Mouse (Mus musculus) limb, embryonic 14.5 days (tissue): ENCODE results near the gene Camta1. TPM values are rescaled to one million over a fixed set of nuclear protein-coding genes. Genes with fewer than 3 reads are reported as not detected.

Experiments used
- ATAC-seq: fragments of 200-750 bp; cut with Nextera tagmentation; 2 replicates; pipeline ENCODE4 v1.8.0; 2017; ENCODE audit warnings: low read depth, moderate number of reproducible peaks, moderate TSS enrichment; ENCODE audit not compliant: low FRiP score
- DNase-seq: peaks from one replicate; pipeline ENCODE4 v3.0.0-alpha.2; 2015; ENCODE audit warnings: low spot score
- H3K27ac ChIP-seq: fragments of 300-500 bp; sonication (generic); replicated peaks from 2 replicates; pipeline ENCODE4 v1.5.1; 2014; ENCODE audit warnings: low read depth, mild to moderate bottlenecking, low read length, moderate library complexity, mixed read lengths
- H3K27me3 ChIP-seq: fragments of 300-500 bp; sonication (generic); 2 replicates; pipeline ENCODE4 v1.6.1; 2014; ENCODE audit warnings: low read length, mixed read lengths; ENCODE audit not compliant: control insufficient read depth, insufficient read depth
- H3K36me3 ChIP-seq: fragments of 300-500 bp; sonication (generic); 2 replicates; pipeline ENCODE4 v1.6.1; 2014; ENCODE audit warnings: mild to moderate bottlenecking, low read length, moderate library complexity, mixed read lengths; ENCODE audit not compliant: control insufficient read depth, insufficient read depth
- H3K4me1 ChIP-seq: fragments of 300-500 bp; sonication (generic); 2 replicates; pipeline ENCODE4 v1.6.1; 2014; ENCODE audit warnings: antibody characterized with exemption, low read length, mixed read lengths; ENCODE audit not compliant: control insufficient read depth, insufficient read depth
- H3K4me2 ChIP-seq: fragments of 300-500 bp; sonication (generic); replicated peaks from 2 replicates; pipeline ENCODE4 v1.6.1; 2014; ENCODE audit warnings: low read depth, mild to moderate bottlenecking, low read length, moderate library complexity; ENCODE audit not compliant: severe bottlenecking
- H3K4me3 ChIP-seq: fragments of 300-500 bp; sonication (generic); replicated peaks from 2 replicates; pipeline ENCODE4 v1.5.1; 2014; ENCODE audit warnings: low read length
- H3K9ac ChIP-seq: fragments of 300-500 bp; sonication (generic); 2 replicates; pipeline ENCODE4 v1.6.1; 2014; ENCODE audit warnings: mild to moderate bottlenecking, low read depth, low read length, moderate library complexity; ENCODE audit not compliant: severe bottlenecking
- H3K9me3 ChIP-seq: fragments of 300-500 bp; sonication (generic); 2 replicates; pipeline ENCODE4 v1.6.1; 2016; ENCODE audit warnings: low read length; ENCODE audit not compliant: control insufficient read depth
- POLR2A ChIP-seq: fragments of 200-500 bp; IDR thresholded peaks from 2 replicates; pipeline ENCODE4 v1.8.0; 2012; ENCODE audit warnings: inconsistent platforms, mild to moderate bottlenecking, moderate library complexity, borderline replicate concordance; ENCODE audit not compliant: insufficient read depth, insufficient read length; ENCODE audit errors: extremely low read depth
- WGBS: fragments of 180-500 bp; shearing (Covaris S2); extraction: QIAGEN DNeasy Blood & Tissue Kit; methylation state at CpG from one replicate; pipeline ENCODE4 v1.1.7; 2014; 5-methylcytosine and 5-hydroxymethylcytosine counted together
- polyA plus RNA-seq, 2 experiments: library from polyadenylated mRNA; depleted of rRNA in 1 of 2; stranded (reverse) in 1 of 2; unstranded in 1 of 2; fragments of >200 nt; fragmentation: Nextera tagmentation in 1 of 2; extraction: Ambion mirVana in 1 of 2; gene quantifications; 2 replicates each; pipeline versions ENCODE4 v1.2.1 to v1.2.3; 2012 to 2014

The Camta1 gene
- polyA plus RNA-seq, 2 experiments: 28.6 to 78.8 TPM

GRCm38 (mm10) chr4:151237501-151237900 lies 624.2 kb downstream of the Camta1 start:
- Histone ChIP-seq H3K4me1 (no peaks in the 10 kb centered on the region), H3K36me3 (no peaks in the 10 kb centered on the region), H3K27me3 (no peaks in the 10 kb centered on the region), H3K9me3 (no peaks in the 10 kb centered on the region), H3K4me3 (no peak overlapping the region), H3K4me2 (no peak overlapping the region), H3K9ac (no peak overlapping the region), H3K27ac (no peak overlapping the region)
- 34% methylated on average over 3 of the region's 3 CpGs for WGBS
- ATAC-seq (no peak), DNase-seq (no peak)
- no peak for TF ChIP-seq POLR2A

DNA sequence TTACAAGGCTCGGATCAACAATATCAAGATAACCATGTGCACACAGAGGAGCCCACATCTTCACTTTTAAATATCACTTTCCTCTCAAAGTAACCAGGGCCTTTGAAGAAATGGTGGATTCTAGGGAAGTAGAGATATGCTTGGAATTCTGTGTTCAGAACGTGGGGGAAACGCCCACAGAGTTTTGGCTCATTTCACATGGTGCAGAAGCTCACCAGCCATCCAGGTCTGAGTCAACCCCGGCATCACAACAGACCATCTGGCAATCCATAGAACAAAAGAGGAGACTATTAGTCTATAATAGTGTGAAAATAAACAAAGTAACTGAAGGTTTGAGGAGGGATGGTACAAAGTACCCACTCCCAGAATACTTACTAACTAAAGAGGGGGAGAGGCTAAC lies 626.7 kb downstream of the Camta1 start:
- WGBS: 67% methylated on average over 4 of the region's 4 CpGs
- ATAC-seq (no peak), DNase-seq (no peak)

DNA sequence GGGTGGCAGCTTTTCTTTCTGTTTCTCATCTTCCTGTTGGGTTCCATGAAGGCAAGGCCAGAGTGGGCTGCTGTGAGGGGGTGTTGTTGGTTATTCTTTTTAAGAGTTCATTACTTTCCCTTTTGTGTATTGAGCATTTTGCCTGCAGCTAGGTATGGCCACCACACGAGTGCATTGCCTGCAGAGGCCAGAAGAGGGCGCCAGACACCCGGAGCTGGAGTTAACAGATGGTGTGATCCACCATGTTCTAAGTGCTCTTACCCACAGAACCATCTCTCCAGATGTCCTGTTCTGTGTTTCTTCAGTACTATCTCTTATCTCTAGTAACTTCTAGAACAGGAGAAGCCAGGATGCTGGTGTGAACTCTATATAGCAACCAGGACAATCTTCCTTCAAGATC lies 629.6 kb downstream of the Camta1 start:
- WGBS: 81% methylated on average over 3 of the region's 3 CpGs
- Histone ChIP-seq H3K27me3 (no peaks in the 10 kb centered on the region), H3K27ac (no peak overlapping the region), H3K4me3 (no peak overlapping the region), H3K4me1 (no peaks in the 10 kb centered on the region), H3K4me2 (no peak overlapping the region), H3K9me3 (no peaks in the 10 kb centered on the region), H3K36me3 (no peaks in the 10 kb centered on the region), H3K9ac (no peak overlapping the region)
- DNase-seq (no peak), ATAC-seq (no peak)
- no peak for TF ChIP-seq POLR2A

More for the DNA sequence above, 626.7 kb downstream of the Camta1 start:
- TF ChIP-seq POLR2A: no peak
- no peaks in the 10 kb centered on the region for H3K4me1 ChIP-seq
- H3K27me3 ChIP-seq: no peaks in the 10 kb centered on the region
- H3K4me3 ChIP-seq: no peak overlapping the region
- H3K36me3 ChIP-seq: no peaks in the 10 kb centered on the region
- no peak overlapping the region for H3K27ac ChIP-seq
- no peak overlapping the region for H3K9ac ChIP-seq
- no peaks in the 10 kb centered on the region for H3K9me3 ChIP-seq
- H3K4me2 ChIP-seq: no peak overlapping the region

DNA sequence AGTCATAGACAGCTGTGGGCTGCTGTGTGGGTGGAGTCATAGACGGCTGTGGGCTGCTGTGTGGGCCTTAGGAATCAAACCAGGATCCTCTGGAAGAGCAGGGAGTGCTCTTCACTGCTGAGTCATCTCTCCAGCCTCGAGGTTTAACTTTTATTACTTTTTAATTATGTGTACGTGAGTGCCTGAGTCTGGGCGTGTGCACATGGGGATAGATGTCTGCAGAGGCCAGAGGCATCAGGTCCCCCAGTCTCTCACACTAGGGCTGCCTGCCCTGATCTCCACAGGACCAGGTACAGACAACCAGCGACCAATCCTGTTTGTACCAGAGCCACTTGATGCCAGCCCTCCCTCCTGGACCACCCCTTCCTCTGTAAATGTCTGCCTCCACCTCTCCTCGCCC lies 632.6 kb downstream of the Camta1 start:
- Histone ChIP-seq H3K27ac (no peak overlapping the region), H3K9me3 (no peaks in the 10 kb centered on the region), H3K27me3 (no peaks in the 10 kb centered on the region), H3K4me3 (no peak overlapping the region), H3K9ac (no peak overlapping the region), H3K36me3 (no peaks in the 10 kb centered on the region), H3K4me2 (no peak overlapping the region), H3K4me1 (no peaks in the 10 kb centered on the region)
- no peak for TF ChIP-seq POLR2A
- 30% methylated on average over 6 of the region's 6 CpGs for WGBS
- no peak for DNase-seq
- ATAC-seq: no peak

DNA sequence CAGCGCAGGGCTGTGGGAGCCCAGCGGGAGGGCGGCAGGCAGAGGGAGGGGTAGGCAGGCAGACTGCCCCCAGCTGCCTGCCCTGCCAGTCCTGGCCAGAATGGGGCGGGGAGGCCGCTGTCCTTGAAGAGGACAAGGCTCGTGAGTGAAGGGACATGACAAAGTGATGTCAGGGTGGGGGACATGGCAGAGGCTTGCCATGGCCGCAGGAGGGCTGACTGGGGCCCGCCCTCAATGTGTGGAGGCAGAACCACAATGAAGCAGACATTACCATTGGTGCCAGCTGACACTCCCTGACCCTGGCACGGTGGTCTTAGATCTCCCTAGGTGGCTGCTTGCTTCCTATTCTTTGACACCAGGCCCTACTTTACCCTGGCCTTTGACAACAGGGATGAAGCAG lies 635.2 kb downstream of the Camta1 start:
- Histone ChIP-seq H3K9ac (no peak overlapping the region), H3K4me1 (no peaks in the 10 kb centered on the region), H3K9me3 (no peaks in the 10 kb centered on the region), H3K4me3 (no peak overlapping the region), H3K36me3 (no peaks in the 10 kb centered on the region), H3K27me3 (no peaks in the 10 kb centered on the region), H3K4me2 (no peak overlapping the region), H3K27ac (no peak overlapping the region)
- TF ChIP-seq POLR2A: no peak
- DNase-seq: no peak
- 19% methylated on average over 9 of the region's 9 CpGs for WGBS
- ATAC-seq: no peak

- no peak overlapping the region for H3K27ac ChIP-seq
- no peak overlapping the region for H3K4me3 ChIP-seq
- DNase-seq: no peak
- no peaks in the 10 kb centered on the region for H3K4me1 ChIP-seq
- no peak for TF ChIP-seq POLR2A
- no peaks in the 10 kb centered on the region for H3K27me3 ChIP-seq
- no peaks in the 10 kb centered on the region for H3K36me3 ChIP-seq
- no peak overlapping the region for H3K4me2 ChIP-seq
- no peak overlapping the region for H3K9ac ChIP-seq
- 81% methylated on average over 12 of the region's 12 CpGs for WGBS
- no peaks in the 10 kb centered on the region for H3K9me3 ChIP-seq
- no peak for ATAC-seq
These were observed 637.7 kb downstream of the Camta1 start for GRCm38 (mm10) chr4:151224017-151224416.
